Mouse (Mus musculus) kidney, adult 9 months (tissue): Measurements from ENCODE around the gene Thada.

ENCODE experiments used
- DNase-seq: peaks from one replicate; pipeline ENCODE4 v3.0.0; 2022

Thada gene

DNA sequence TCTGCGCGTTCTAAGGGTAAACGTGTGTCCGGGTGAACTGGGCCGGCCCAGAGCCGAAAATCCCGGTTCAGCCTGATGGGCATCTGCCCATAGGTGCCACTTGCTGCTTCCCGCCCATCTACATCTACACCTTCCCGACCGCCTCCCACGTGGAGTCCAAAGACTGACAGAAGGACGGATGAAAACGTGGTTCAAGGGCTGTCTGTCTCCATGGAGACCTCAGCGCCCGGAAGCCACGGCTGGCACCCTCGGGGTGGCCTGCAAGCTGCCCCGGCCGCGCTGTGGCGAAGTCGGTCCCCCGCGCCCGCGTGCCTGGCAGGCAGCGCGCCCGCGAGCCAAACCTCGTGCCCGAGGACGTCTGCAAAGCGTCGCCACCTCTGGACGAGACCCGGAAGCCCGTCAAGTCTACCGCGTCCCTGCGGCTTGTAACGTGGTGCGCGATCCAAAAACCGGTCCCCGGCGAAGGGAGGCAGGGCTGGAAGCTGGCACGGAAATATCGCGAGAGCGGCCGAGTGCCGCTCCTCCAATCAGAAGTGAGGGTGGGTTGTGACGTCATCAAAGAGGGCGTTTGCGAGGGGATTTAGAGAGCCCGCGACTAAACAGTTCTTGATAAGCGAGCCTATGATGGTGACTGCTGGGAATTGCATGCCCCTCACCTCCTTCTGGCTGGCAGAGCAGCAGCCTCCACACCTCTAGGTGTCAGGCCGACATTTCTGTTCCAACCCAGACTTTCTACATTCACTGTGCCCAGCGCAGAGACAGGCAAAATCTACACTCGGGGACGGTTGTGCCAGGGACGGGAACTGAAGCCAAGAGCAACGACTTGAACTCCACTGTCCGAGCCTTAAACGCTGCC is at the start of gene Thada:
Gene Thada, minus strand, starts transcription at position 453 of the 856 bp plus-strand sequence.
- peak; percentile 98 for DNase-seq

DNA sequence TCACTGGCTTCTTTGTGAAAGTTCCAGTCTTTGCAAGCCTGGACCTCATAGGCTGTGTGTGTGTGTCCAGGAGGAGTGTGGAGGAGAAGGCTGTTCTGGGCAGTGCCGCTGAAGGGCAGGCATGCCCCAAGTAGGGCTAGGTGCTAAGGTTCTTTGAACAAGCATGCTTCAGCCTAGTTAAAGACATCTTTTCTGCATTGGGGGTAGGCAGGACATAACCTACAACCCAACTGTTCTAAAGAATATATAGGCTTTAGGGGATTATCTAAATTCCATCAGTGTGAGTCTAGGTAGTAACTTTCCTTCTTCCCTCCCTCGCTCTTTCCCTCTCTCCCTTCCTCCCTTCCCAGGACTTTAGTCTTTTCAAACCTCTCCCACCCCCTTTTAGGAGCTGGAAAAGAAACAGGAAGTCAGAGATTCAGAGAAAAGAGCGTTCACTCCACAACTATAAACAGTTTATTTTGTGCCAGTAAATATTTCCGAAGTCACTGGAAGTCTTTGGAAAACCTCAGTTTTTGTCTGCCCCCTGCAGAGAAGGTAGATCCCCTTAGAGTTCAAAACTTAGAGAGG is 46.6 kb upstream of the Thada start:
- peak; percentile 14 for DNase-seq

DNA sequence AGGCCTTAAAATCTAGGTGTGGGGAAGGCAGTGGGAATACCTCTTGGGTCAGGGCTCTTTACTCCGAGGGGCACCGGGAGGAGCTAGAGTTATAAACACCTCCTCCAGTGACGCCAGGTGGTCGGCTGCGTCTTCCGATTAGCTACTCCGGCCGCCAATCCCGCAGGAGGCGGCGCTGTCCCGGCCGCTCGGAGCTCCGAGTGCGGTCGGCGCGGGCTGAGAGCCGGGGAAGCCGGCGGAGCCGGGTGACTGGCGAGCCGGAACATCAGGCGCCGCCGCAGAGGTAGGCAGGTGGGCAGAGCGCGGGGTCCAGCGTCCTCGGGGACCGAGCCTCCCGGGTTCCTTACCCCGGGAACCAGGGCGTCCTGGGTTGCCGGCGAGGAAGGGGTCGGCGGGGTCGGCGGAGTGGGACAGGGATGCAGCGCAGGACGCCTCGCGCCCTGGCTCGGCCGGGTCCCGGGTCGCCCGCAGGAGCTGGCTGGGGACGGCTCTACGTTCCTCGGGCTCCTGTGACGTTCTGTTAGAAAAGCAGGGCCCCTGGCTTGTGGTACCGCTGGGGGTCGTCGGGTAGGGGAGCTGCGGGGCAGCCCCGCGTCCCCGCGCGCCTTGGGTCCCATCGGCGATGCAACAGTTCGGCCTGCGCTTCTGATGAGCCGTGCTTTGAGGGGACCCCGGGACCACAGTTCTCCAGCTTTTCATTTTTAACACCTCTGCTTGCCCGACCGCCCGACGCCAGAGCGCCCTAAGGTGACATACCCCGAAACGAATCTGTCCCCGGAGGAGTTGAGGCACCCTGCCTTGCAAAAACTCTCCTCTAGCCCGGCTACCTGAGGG is 45.9 kb upstream of the Thada start, which contains the start of gene Plekhh2:
Gene Plekhh2, plus strand, starts transcription at position 214 of the 834 bp plus-strand sequence.
- DNase-seq, result peak; percentile 64

DNA sequence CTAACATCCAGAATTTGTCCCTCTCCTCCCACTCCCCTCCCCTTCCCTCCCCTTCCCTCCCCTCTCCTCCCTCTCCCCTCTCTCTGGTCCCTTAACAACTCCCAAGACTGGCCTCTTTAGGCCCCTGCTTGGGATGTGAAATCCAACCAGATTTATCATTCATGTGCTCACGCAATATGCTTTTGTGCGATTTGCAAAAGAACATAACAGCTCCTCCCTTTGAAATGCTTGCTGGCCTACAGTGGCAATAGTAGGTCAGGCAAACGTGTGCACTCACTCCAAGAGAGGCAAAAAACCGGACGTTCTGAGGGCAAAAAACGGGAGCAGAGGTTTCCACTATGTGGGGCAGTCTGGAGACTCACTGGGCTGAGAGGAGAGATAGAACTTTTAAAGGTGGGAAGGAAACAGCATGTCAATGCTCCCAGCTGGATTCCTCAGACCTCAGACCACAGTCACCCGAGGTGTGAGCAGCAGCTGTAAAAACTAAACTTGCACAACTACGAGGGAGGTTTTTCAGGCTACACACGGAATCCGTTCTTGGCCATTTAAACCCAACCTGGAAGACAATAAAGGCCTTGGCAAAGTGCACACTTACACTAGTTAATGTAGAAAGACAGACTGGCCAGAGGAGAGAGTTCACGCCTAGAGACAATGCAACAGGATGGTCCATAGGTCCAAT is 45.1 kb upstream of the Thada start:
- DNase-seq, result no peak

DNA sequence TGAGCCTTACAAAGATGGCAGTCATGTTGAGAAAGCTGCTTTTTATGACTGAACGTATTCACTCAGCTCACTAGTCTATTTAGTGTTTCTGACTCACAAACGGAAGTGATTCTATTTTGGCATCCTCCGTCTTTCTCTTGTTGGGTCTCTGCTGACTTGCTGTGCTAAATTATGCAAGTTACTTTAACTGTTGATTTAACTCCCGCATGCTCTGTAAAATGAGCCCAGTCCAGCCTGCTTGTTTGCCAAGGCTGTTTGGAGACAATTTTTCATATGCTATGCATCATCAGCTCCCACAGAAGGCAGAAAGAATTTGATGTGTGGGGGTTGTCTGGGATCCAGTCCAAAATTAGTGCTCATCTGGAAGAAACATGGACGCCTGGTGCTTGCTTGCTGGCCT is 44.4 kb upstream of the Thada start:
- peak; percentile 32 for DNase-seq

DNA sequence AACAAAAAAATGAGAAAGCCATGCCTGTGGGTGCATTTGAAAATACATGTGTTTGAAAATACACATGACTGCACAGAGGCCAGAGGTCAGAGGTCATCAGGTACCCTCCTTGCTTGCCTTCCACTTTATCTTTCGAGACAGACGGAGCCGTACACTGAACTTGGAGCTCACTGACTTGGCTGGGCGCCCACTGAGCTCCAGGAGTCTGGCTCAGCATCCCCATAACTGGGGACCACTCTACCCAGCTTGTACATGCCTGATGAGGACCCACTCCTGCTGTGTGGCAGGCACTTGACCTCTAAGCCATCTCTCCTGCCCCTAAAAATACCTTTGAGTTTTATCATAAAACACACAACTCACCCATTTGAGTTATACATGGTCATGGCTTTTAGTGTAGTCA is 43.2 kb upstream of the Thada start:
- no peak for DNase-seq

DNA sequence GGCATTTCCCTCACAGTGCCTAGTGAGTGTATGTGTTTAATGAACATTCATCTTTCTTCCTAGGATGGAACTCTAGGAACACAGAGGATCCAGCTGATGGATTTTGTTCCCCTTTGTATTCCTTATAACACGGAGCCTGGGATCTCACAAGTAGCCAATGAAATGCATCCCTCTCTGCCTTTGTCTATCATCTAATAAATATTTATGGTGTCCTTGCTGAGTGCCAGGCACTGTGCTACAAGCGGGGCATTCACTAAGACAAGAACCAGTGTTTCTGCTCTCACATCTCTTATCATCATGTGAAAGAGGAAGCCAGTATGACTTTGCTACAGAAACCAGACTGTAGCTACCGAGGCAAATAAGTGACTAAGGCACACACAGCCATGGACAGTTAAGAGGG is 42.7 kb upstream of the Thada start:
- DNase-seq, result no peak

DNA sequence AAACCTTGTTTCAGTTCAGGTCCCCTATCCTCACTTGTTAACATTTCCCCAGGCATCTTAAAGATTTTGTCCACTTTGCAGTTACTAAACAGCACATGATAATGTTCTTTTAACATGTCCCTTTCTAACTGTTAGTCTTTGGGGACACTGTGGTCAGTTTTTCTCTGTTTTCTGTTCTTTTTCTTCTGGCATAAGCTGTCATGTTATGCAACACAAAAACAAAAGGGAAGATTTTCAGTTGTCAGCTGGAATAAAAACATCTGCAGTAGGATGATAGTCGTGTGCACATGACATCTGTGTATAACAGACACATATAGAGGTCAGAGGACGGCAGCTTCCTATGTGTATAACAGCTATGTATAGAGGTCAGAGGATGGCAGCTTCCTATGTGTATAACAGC is 39.9 kb upstream of the Thada start:
- DNase-seq, result no peak

DNA sequence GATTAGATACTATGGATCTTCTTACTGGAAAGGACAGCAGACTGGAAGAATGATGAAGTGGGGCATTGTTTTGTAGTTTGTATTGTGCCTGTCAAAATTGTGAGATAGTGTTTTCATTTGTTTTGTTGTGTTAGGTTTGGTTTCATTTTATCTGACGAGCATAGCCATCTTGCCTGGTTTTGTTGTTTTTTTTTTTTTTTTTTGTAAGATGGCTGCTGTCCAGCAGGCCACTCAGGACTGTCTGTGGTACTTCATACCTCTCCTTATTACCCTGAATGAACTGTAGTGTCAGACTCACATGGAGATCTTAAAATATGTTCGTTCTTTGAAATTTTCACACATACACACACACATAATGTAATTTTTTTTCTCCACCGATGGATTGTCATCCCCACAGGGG is 36.3 kb upstream of the Thada start:
- DNase-seq, result no peak

DNA sequence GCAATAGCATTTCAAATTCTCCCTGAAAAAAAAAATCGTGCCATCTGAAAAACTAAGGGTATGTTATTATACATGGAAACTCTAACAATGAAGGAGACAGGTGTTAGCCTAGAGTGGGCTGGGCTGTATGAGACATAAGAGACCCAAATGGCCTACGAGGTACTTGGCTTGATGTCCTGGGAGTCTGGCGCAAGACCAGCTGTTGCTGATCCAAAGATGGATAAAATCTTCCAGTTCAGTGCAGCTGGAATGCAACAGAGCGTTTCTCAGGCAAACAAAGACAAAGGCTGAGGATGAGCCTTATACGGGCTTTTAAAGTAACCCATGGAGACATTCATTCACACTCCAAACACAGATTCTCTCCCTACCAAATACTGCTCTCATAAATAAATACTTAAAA is 32.6 kb upstream of the Thada start:
- peak; percentile 17 for DNase-seq

DNA sequence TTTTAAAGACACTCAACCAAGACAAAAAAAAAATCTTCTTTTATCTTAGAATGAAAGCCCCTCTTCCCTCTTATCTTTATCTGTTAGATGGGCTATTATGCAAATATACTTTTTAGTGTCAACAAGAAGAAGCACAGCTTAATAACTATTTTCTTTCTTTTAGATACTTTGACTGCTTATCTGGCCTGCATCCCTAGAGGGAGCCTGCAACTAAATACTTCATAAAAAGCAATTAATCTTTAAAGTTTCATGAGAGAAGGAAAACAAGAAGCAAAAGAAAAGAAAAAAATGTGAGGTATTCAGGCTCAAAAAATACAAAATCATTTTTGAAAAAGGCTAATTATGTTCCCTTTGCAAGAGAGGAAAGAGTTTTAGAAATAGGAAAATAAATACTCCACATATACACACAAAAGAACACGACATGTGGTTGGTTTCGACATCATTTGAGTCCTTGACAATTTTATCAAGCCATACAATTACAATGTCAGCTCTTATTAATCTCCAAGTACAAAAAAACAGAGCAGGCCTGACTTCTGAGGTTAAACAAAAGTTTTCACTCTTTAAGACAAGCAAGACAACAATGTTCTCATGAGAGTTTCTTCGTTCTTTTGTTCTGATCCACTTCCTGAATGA is 32.1 kb upstream of the Thada start:
- DNase-seq, result no peak

DNA sequence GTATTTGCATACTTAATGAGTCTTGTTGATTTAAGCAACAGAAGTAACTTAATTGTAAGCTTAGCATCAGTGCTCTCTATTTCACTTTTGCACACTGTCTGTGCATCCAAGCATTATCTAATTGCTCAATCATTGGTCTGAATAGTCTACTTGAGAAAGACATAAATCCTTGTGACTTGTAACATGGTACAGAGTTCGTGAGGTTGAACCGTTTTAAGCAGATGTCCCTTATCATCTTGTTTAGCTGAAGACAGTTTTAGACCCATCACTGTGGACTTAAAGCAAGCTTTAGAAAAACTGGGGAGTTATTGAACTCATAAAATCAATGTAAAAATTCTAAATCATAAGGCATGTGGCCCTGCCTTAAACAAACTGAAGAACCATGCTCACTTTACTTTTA is 31.6 kb upstream of the Thada start:
- DNase-seq, result no peak

DNA sequence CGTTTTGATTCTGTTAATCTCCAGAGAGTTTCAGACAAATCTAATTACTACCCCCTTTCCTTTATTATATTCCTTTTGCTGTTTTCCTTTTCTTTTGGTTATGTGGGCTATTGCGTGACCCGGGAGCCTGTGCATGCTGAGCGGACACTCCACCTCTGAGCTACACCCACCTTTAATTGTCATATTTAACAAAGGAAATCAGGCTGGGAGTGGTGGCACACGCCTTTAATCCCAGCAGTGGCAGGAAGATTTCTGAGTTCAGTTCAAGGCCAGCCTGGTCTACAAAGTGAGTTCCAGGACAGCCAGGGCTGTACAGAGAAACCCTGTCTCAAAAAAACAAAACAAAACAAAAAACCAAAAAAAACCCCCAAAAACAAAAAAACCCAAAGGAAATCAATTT is 31.0 kb upstream of the Thada start:
- no peak for DNase-seq

DNA sequence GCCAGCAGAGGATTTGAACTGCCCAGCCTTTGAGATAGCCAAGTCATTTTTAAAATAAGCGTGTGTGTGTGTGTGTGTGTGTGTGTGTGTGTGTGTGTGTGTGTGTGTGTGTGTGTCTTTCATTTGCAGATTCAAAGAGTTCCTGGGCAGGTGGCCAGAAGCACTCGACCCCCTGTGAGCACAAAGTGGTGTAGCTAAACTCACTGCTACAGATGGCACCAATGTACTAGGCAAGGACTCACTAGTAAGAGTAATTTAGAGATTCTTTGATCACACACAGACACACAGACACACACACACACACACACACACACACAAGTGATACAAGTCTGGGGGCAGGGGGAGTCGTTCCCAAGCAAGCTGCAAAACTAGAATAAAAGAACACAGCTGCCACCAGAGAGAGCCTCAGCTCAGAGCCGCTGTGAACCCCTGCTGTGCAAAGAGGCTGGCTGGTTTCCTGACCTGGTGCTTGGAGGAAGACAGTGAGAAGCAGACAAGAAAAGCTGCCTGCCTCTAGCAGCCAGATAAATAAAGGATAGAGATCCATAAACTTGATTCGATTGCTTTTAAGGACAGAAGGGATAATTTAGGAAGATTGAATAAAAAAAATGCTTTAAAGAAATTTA is 26.4 kb upstream of the Thada start:
- DNase-seq, result no peak

DNA sequence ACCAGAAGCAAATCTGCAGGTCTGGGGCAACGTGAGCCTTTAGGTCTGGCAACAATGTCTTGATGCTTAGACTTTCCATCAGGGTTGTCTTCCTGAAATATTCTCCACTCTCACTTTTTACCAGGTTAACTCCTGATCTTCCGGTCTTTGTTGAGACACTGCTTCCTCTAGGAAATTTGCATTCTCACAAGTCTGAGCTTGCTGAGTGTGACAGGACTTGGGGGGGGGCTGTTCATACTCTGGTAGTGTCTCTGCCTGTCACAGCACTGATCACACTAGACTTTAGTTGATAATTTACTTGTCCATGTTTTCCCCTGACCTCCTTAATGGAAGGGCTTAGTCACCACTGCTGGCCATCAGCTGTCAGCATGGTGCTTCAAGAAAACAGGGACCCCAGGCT is 21.4 kb upstream of the Thada start:
- DNase-seq, result no peak

DNA sequence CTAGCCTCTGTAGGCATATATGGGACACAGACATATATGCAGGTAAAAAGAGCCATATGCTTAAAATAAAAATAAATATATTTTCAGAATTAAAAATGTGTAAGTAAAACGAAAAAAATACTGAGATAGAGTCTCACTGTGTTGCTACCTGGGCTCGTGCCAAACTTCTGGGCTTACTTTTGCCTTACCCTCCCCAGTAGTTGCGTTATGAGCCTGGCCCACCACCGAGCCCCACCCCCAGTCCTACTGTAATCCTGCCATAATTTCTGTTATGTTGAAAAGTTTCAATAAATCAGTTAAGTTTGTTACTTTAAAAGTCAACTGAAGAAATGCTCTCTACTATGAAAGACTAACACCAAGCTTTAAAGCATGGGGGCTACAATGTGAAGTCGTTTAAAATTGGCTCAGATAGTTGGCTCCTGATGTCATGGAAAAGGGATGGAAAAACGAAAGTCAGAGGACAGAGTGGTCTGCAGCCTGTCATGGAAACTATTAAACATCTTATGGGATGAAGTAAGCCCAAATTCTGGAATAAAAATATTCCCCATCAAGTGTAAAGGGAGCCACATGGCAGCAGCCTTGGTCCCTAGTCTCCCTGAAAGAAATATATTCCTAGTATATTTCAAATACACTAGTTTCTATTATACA is 17.8 kb upstream of the Thada start:
- no peak for DNase-seq

DNA sequence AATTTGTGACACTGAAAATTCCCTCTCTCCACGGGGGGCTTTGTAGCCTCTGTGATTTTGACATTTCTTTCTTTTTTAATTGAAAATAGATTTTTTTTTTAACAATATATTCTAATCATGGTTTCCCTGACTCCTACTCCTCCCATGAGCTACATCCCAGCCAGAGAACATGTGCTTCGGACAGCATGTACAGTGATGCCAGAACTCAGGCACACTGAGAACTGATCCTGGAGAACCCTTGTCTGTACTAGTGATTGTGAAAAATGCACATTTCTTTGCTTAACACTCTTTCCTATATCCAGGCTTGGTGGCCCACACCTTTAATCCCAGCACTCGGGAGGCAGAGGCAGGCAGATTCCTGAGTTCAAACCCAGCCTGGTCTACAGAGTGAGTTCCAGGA is 16.8 kb upstream of the Thada start:
- DNase-seq, result no peak

DNA sequence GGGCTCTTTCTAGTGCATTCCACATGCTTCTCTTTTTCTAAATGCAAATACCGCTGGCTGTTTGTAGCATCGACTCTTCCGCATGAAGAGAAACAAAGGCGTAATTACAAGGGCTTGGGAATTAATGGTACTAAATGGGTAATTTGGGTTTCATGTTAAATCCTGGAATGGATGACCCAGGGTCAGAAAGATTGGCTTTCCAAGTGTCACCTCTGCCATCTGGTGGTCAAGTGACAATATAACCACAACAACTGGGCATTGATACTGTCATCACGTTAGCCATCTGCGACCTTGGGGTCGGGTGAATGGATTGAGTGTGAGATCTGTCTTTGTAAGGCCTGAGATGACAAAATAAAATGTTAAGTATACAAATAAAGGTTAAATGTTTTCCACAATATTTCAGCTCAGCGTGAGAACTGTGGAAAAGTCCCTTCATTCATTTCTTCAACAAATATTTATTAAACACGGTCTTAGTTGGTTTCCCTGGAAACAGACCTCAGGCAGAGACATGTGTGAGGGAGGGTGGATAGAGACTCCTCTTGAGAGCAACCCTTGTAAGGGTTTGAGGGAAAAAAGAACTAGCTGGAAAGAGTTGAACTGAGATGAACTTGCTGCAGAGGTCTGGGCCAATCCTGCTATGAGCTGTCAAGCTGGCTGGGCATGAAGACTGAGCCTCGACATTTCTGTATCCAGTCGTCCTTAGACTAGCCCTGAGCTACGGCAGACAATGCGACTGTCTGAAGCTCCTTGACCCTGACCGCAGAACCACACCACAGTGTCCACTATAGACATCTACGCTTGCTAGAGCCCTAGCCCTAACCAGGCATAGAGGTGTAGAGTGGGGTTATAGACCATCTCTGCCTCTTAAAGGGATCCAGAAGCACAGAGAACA is 14.7 kb upstream of the Thada start:
- DNase-seq, result peak; percentile 49

DNA sequence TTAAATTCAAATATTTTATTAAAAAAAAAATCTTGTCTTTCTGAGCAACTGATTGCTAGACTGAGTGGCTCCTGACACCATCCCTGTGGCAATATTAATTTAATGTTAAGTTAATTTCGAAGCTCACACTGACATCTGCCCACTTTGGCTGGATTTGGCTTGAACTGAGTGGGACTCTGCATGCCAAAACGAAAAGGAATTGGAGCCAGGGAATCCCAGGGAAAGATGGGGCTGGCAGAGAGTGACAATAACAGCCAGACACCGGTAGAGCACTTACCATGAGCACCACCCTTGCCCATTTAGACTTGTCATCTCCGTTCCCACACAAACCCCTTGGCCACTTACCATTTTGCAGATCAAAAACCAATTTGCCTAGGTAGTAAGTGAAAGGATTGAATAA is 12.3 kb upstream of the Thada start:
- DNase-seq, result no peak

DNA sequence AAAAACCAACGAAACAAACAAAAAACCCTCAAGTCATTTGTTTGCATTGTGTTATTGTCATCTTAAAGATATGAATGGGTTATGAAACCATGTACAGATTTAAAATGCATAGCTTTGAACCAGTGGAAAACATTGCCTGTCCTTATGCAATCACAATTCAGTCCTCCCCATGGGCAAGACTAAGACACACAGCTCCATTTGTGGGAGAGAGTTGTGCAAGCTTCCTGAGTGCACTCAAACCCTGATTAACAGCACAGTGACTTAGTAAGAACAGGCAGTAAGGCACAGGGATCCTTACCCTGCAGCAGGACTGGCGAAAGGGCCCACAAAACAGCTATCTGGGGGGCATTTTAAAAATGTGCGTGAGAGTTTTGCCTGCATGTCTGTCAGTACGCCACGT is 11.2 kb upstream of the Thada start:
- DNase-seq, result no peak

DNA sequence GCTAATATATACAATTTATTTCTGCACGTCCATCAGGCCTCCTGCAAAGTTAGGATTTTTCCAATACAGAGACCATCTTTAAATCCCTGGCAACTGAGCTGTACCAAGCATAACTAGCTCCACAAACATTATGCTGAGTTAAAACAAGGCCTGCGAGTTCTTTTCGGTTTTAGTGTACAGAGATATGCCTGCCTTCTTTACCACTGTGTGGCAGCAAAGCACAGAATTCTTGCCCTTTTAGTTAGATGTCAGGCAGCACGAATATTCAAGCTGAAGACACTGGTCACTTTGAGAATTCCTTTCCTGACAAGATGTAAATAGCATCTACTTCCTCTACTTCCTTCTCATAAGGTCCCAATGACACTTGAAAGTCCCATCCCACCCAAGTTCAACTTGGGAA is 8.3 kb upstream of the Thada start:
- peak; percentile 22 for DNase-seq
